Mouse (Mus musculus) embryonic facial prominence, embryonic 10.5 days (tissue): Measurements from ENCODE around the gene Zdhhc1. TPM values are rescaled to one million over a fixed set of nuclear protein-coding genes. Genes with fewer than 3 reads are reported as not detected.

Experiments used
- DNase-seq: peaks from one replicate; pipeline ENCODE4 v3.0.0-alpha.2; 2017; ENCODE audit warnings: low spot score
- H3K27ac ChIP-seq: fragments of 300-500 bp; sonication (generic); replicated peaks from 2 replicates; pipeline ENCODE4 v1.5.1; 2016; ENCODE audit warnings: mild to moderate bottlenecking
- H3K27me3 ChIP-seq: fragments of 300-500 bp; sonication (generic); replicated peaks from 2 replicates; pipeline ENCODE4 v1.6.1; 2016; ENCODE audit warnings: low read depth, mild to moderate bottlenecking; ENCODE audit not compliant: poor library complexity, severe bottlenecking
- H3K36me3 ChIP-seq: fragments of 300-500 bp; sonication (generic); replicated peaks from 2 replicates; pipeline ENCODE4 v1.6.1; 2016; ENCODE audit warnings: mild to moderate bottlenecking, moderate library complexity
- H3K4me1 ChIP-seq: fragments of 300-500 bp; sonication (generic); 2 replicates; pipeline ENCODE4 v1.6.1; 2016
- H3K4me3 ChIP-seq: fragments of 300-500 bp; sonication (generic); 2 replicates; pipeline ENCODE4 v1.5.1; 2016; ENCODE audit warnings: mild to moderate bottlenecking, moderate library complexity
- H3K9me3 ChIP-seq: fragments of 300-500 bp; sonication (generic); 2 replicates; pipeline ENCODE4 v1.6.1; 2016; ENCODE audit warnings: mild to moderate bottlenecking
- WGBS: fragments of 180-500 bp; shearing (Covaris S2); methylation state at CpG from one replicate; pipeline ENCODE4 v1.1.7; 2016; 5-methylcytosine and 5-hydroxymethylcytosine counted together
- polyA plus RNA-seq: library from polyadenylated mRNA; unstranded; fragments of >200 nt; fragmentation: Nextera tagmentation; extraction: Ambion mirVana; gene quantifications from 2 replicates; pipeline ENCODE4 v1.2.1, GENCODE M21; 2016

Gene Zdhhc1
- polyA plus RNA-seq, 1 experiment from 2014 or later: 19.2 TPM

- H3K27me3 ChIP-seq: peaks cover 52% of the 10 kb centered on the region
- H3K36me3 ChIP-seq: no peaks in the 10 kb centered on the region
- WGBS: 82% methylated on average over 6 of the region's 6 CpGs
- no peak overlapping the region for H3K27ac ChIP-seq
- no peaks in the 10 kb centered on the region for H3K9me3 ChIP-seq
- no peak for DNase-seq
- no peak overlapping the region for H3K4me3 ChIP-seq
- peaks cover 55% of the 10 kb centered on the region for H3K4me1 ChIP-seq
These were observed 17.5 kb upstream of the Zdhhc1 start for GRCm38 (mm10) chr8:105514194-105514593.

- peak; percentile 29 for DNase-seq
- Histone ChIP-seq H3K27ac (peak overlapping the region; percentile 76), H3K27me3 (peaks cover 17% of the 10 kb centered on the region), H3K4me3 (no peak overlapping the region), H3K4me1 (peaks cover 32% of the 10 kb centered on the region), H3K9me3 (no peaks in the 10 kb centered on the region), H3K36me3 (no peaks in the 10 kb centered on the region)
- WGBS: 47% methylated on average over 12 of the region's 12 CpGs
These were observed 13.5 kb upstream of the Zdhhc1 start for GRCm38 (mm10) chr8:105509997-105510735.

GRCm38 (mm10) chr8:105508758-105509157 lies 12.1 kb upstream of the Zdhhc1 start:
- DNase-seq: peak; percentile 64
- Histone ChIP-seq H3K4me1 (peaks cover 34% of the 10 kb centered on the region), H3K9me3 (no peaks in the 10 kb centered on the region), H3K27ac (peak overlapping the region; percentile 76), H3K27me3 (0 out of 2 replicates have a peak, but pooled peaks cover 4% of the 10 kb centered on the region), H3K4me3 (0 out of 2 replicates have a peak overlapping the region, but pooled peaks have one; percentile 18), H3K36me3 (no peaks in the 10 kb centered on the region)
- 29% methylated on average over 2 of the region's 2 CpGs for WGBS

DNA sequence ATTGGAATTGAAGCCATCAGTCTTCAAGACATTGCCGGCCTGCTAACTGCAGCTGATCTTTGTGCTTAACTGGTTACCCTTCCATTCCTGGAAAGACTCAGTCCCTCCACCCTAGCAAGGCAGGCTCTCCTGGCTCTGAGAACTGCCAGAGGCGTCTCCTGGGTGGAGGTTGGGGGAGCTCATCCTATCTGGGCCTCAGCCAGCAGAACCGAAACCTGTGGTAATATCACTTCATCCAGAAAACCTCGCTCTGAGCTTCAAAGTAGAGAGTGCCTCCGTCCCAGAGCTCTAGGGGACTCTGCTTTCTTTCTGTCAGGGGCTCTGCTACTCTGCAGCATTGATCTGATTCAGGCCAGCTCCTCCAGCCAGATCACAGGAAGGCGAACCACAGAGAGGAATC lies 10.3 kb upstream of the Zdhhc1 start:
- Histone ChIP-seq H3K4me1 (peaks cover 30% of the 10 kb centered on the region), H3K9me3 (no peaks in the 10 kb centered on the region), H3K36me3 (no peaks in the 10 kb centered on the region), H3K27ac (peak overlapping the region; percentile 44; the same call in 1 of the 2 replicates), H3K27me3 (no peaks in the 10 kb centered on the region), H3K4me3 (no peak overlapping the region)
- no peak for DNase-seq
- 77% methylated on average over 6 of the region's 6 CpGs for WGBS

- H3K4me3 ChIP-seq: no peak overlapping the region
- H3K36me3 ChIP-seq: no peaks in the 10 kb centered on the region
- no peaks in the 10 kb centered on the region for H3K27me3 ChIP-seq
- no peaks in the 10 kb centered on the region for H3K9me3 ChIP-seq
- no peak overlapping the region for H3K27ac ChIP-seq
- DNase-seq: no peak
- 85% methylated on average over 3 of the region's 3 CpGs for WGBS
- H3K4me1 ChIP-seq: peaks cover 20% of the 10 kb centered on the region
These were observed 7.9 kb upstream of the Zdhhc1 start for GRCm38 (mm10) chr8:105504617-105505016.

DNA sequence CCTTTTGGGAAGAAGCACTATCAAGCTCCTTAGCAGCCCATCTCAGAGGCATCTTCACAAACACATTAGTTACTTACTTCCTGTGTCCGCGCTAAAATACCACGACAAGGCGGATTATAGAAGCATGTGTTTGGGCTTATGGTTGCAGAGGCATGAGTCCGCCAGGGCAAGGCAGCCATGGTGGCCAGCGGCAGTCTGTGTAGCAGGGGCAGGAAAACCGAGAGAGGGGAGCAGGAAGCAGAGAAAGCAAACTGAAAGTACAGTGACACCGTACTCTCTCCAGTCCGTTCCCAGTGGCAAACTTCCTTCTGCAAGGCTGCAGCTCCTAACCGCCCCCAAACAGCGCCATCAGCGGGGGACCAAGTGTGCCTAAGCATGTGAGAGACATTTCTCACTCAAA lies 3.1 kb upstream of the Zdhhc1 start:
- 71% methylated on average over 12 of the region's 12 CpGs for WGBS
- Histone ChIP-seq H3K9me3 (no peaks in the 10 kb centered on the region), H3K4me3 (no peak overlapping the region), H3K27ac (no peak overlapping the region), H3K27me3 (peaks cover 8% of the 10 kb centered on the region; the same call in 1 of the 2 replicates), H3K4me1 (peaks cover 26% of the 10 kb centered on the region), H3K36me3 (no peaks in the 10 kb centered on the region)
- no peak for DNase-seq

GRCm38 (mm10) chr8:105495350-105496302 lies 1.1 kb downstream of the Zdhhc1 start:
- peak overlapping the region; percentile 90; the same call in 1 of the 2 replicates for H3K27ac ChIP-seq
- DNase-seq: no peak
- WGBS: 49% methylated on average over 17 of the region's 17 CpGs

DNA sequence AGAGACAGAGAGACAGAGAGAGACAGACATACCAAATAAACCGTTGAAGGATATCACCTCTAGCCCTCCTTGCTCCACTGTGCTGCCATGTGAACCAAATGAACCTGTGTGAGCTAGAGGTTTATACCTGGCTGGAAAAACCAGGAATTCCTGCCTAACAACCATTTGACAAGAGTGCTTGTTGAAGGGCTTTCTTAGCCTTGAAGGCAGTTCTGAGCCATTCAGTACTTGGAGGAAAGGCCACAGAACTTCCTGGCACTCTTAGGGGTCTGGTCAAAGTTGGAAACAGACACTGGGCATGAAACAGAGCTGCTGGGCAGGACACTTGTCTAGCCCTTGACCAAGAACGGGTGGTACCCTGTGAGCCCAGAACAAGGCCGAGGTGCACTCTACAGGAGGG lies 2.1 kb downstream of the Zdhhc1 start:
- WGBS: 83% methylated on average over 3 of the region's 3 CpGs
- H3K36me3 ChIP-seq: no peaks in the 10 kb centered on the region
- no peak for DNase-seq

More at GRCm38 (mm10) chr8:105495350-105496302, 1.1 kb downstream of the Zdhhc1 start:
- Histone ChIP-seq H3K4me1 (peaks cover 41% of the 10 kb centered on the region), H3K27me3 (peaks cover 8% of the 10 kb centered on the region; the same call in 1 of the 2 replicates), H3K36me3 (no peaks in the 10 kb centered on the region), H3K9me3 (no peaks in the 10 kb centered on the region), H3K4me3 (peak overlapping the region; percentile 79)

DNA sequence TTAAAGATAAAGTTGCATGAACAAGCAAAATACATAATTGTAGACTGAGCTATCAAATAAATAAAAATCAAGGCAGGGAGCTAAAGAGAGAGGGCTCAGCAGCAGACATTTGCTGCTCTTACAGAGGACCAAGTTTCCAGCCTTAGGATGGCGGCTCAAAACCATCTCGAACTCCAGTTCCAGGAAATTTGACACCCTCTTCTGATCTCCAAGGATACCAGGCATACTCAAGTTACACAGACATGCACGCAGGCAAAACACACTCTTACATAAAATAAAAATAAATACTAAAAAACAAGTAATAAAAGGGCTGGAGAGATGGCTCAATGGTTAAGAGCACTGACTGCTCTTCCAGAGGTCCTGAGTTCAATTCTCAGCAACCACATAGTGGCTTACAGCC lies 3.2 kb downstream of the Zdhhc1 start:
- H3K9me3 ChIP-seq: no peaks in the 10 kb centered on the region
- no peaks in the 10 kb centered on the region for H3K36me3 ChIP-seq
- WGBS: 17% methylated on average over 3 of the region's 3 CpGs
- H3K27me3 ChIP-seq: peaks cover 8% of the 10 kb centered on the region; the same call in 1 of the 2 replicates
- H3K4me1 ChIP-seq: peaks cover 41% of the 10 kb centered on the region
- H3K4me3 ChIP-seq: no peak overlapping the region
- no peak for DNase-seq
- H3K27ac ChIP-seq: no peak overlapping the region

More for the DNA sequence above, 2.1 kb downstream of the Zdhhc1 start:
- H3K9me3 ChIP-seq: no peaks in the 10 kb centered on the region
- H3K27ac ChIP-seq: no peak overlapping the region
- H3K4me3 ChIP-seq: no peak overlapping the region
- peaks cover 41% of the 10 kb centered on the region for H3K4me1 ChIP-seq
- peaks cover 8% of the 10 kb centered on the region; the same call in 1 of the 2 replicates for H3K27me3 ChIP-seq

GRCm38 (mm10) chr8:105489281-105489680 lies 7.4 kb downstream of the Zdhhc1 start:
- Histone ChIP-seq H3K36me3 (no peaks in the 10 kb centered on the region), H3K4me1 (peaks cover 21% of the 10 kb centered on the region), H3K27me3 (no peaks in the 10 kb centered on the region), H3K9me3 (no peaks in the 10 kb centered on the region), H3K4me3 (no peak overlapping the region), H3K27ac (no peak overlapping the region)
- no peak for DNase-seq
- WGBS: 48% methylated on average over 1 of the region's 1 CpGs

- Histone ChIP-seq H3K27ac (no peak overlapping the region), H3K36me3 (no peaks in the 10 kb centered on the region), H3K4me1 (peaks cover 26% of the 10 kb centered on the region), H3K27me3 (no peaks in the 10 kb centered on the region), H3K9me3 (no peaks in the 10 kb centered on the region), H3K4me3 (no peak overlapping the region)
- no peak for DNase-seq
- WGBS: 67% methylated on average over 3 of the region's 3 CpGs
These were observed 8.6 kb downstream of the Zdhhc1 start for GRCm38 (mm10) chr8:105488082-105488481.

GRCm38 (mm10) chr8:105484392-105484791 lies 12.3 kb downstream of the Zdhhc1 start:
- H3K27me3 ChIP-seq: no peaks in the 10 kb centered on the region
- 23% methylated on average over 2 of the region's 2 CpGs for WGBS
- peak overlapping the region; percentile 71 for H3K27ac ChIP-seq

More at GRCm38 (mm10) chr8:105484392-105484791, 12.3 kb downstream of the Zdhhc1 start:
- DNase-seq: peak; percentile 86
- peaks cover 39% of the 10 kb centered on the region for H3K4me1 ChIP-seq
- no peak overlapping the region for H3K4me3 ChIP-seq
- no peaks in the 10 kb centered on the region for H3K9me3 ChIP-seq
- peaks cover 5% of the 10 kb centered on the region for H3K36me3 ChIP-seq
